7 mouse cellular contexts compared by ENCODE assay signal in the genomic region with DNA sequence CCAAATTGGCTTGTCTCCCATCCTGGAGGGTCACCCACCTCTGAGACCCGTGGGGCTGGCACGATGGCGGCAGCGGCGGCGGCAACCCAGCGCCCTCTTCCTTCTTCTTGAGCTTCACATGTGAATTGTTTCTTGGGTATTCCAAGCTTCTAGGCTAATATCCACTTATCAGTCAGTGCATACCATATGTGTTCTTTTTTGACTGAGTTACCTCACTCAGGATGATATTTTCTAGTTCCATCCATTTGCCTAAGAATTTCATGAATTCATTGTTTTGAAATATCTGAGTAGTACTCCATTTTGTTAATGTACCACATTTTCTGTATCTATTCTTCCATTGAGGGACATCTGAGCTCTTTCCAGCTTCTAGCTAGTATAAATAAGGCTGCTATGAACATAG. TPM values are rescaled to one million over a fixed set of nuclear protein-coding genes. Genes with fewer than 3 reads are reported as not detected.
DNase-seq lines count a peak whose midpoint lies in the region; ATAC-seq and TF ChIP-seq lines count a peak whose summit lies in the region.
"Not testable (repeated sequence)": the region's sequence is repeated elsewhere in the genome, so short reads cannot be mapped to it uniquely, and the experiment has no call there.

A gene (minus strand): TSS at position 101 of the 400 bp plus-strand sequence.

- not testable (repeated sequence) for H3ac ChIP-seq in myocyte (ENCODE audit: control insufficient read depth, insufficient read length)

- H3K27me3 ChIP-seq in forebrain, embryonic 12.5 days; hindbrain, embryonic 15.5 days; liver, embryonic 15.5 days; myocyte (ENCODE audit: control insufficient read depth, insufficient read depth, insufficient read length): not testable (repeated sequence)

- DNase-seq in adrenal gland, postnatal 36 days; heart, adult 8-10 months (ENCODE audit: low spot score); layer of hippocampus, postnatal 36 days: not testable (repeated sequence)

- peaks cover 20% of the 10 kb centered on the region for H3K9me3 ChIP-seq in forebrain, embryonic 12.5 days
- H3K9me3 ChIP-seq in hindbrain, embryonic 15.5 days = 0 out of 2 replicates have a peak, but pooled peaks cover 11% of the 10 kb centered on the region
- peaks cover 11% of the 10 kb centered on the region; the same call in 1 of the 2 replicates for H3K9me3 ChIP-seq in liver, embryonic 15.5 days (replicated peaks)

- not testable (repeated sequence) for H3K79me2 ChIP-seq in myocyte (ENCODE audit: control insufficient read depth, insufficient read depth)

- not testable (repeated sequence) for TF ChIP-seq POLR2A in myocyte (IDR thresholded peaks at IDR 0.05; ENCODE audit: insufficient read length, low read depth)

- not testable (repeated sequence) for H3K27ac ChIP-seq in forebrain, embryonic 12.5 days; hindbrain, embryonic 15.5 days (replicated peaks); liver, embryonic 15.5 days (replicated peaks)

- H3K36me3 ChIP-seq in forebrain, embryonic 12.5 days (replicated peaks); hindbrain, embryonic 15.5 days; liver, embryonic 15.5 days (replicated peaks); myocyte (ENCODE audit: control insufficient read depth, insufficient read depth): not testable (repeated sequence)

- H3K4me3 ChIP-seq in forebrain, embryonic 12.5 days (replicated peaks); hindbrain, embryonic 15.5 days; liver, embryonic 15.5 days (replicated peaks); myocyte: not testable (repeated sequence)

- not testable (repeated sequence) for H3K4me2 ChIP-seq in forebrain, embryonic 12.5 days; hindbrain, embryonic 15.5 days; liver, embryonic 15.5 days; myocyte (ENCODE audit: low read depth)

- ATAC-seq in forebrain, embryonic 12.5 days (ENCODE audit: low FRiP score); hindbrain, embryonic 15.5 days (ENCODE audit: low FRiP score, low read depth); liver, embryonic 15.5 days (ENCODE audit: insufficient read depth): not testable (repeated sequence)

- H3K9ac ChIP-seq in forebrain, embryonic 12.5 days; hindbrain, embryonic 15.5 days; liver, embryonic 15.5 days: not testable (repeated sequence)

- not testable (repeated sequence) for H3K4me1 ChIP-seq in forebrain, embryonic 12.5 days; hindbrain, embryonic 15.5 days (replicated peaks); liver, embryonic 15.5 days (replicated peaks)

- 96% methylated on average over 7 of the region's 7 CpGs for WGBS in forebrain, embryonic 12.5 days
- WGBS in hindbrain, embryonic 15.5 days = 97% methylated on average over 7 of the region's 7 CpGs
- WGBS in liver, embryonic 15.5 days (ENCODE audit: insufficient replicate concordance) = 77% methylated on average over 7 of the region's 7 CpGs

RNA-seq across cellular contexts. Expression of the gene that starts here (rescaled TPM):
- total RNA-seq in adrenal gland, postnatal 36 days (2021) = 10 to 100 TPM; 74.1 to 79.8 TPM
- 419 and 449 TPM in 2 replicates for polyA plus RNA-seq in forebrain, embryonic 12.5 days (2016; fragmentation: Nextera tagmentation; extraction: Ambion mirVana)
- 100 to 1,000 TPM in 1 of 4 experiments, 10 to 100 TPM in 3; 72.8 to 105 (median 87.4) TPM for total RNA-seq in heart, adult 8-10 months (2022)
- 218 and 261 TPM in 2 replicates for polyA plus RNA-seq in hindbrain, embryonic 15.5 days (2015; fragmentation: Nextera tagmentation; extraction: Ambion mirVana)
- total RNA-seq in layer of hippocampus, postnatal 36 days (2021) = 10 to 100 TPM; 38.5 to 45.8 TPM
- 159 and 171 TPM in 2 replicates for polyA plus RNA-seq in liver, embryonic 15.5 days (2015; fragmentation: Nextera tagmentation; extraction: Ambion mirVana)
- polyA plus RNA-seq in myocyte (2012; fragmentation: generic; extraction: Trizol) = 34.3 TPM
